Mouse (Mus musculus) heart, adult 9 months (tissue): Measurements from ENCODE around the gene Elobl.
"Not testable (repeated sequence)": the region's sequence is repeated elsewhere in the genome, so short reads cannot be mapped to it uniquely, and the experiment has no call there.

ENCODE experiments used
- DNase-seq, 2 experiments: peaks; one replicate each; pipeline ENCODE4 v3.0.0; 2022; ENCODE audit warnings: low spot score in 2 of 2

The Elobl gene

GRCm38 (mm10) chr11:88966881-88967361 is at the start of gene Elobl:
TSS of gene Elobl (minus strand) at chr11:88966931.
- DNase-seq, result no peak

- DNase-seq, result no peak
These were observed 45.5 kb upstream of the Elobl start for GRCm38 (mm10) chr11:89012241-89012640.

- no peak for DNase-seq
These were observed 42.8 kb upstream of the Elobl start for GRCm38 (mm10) chr11:89009496-89009895.

GRCm38 (mm10) chr11:89009066-89009465 is 42.3 kb upstream of the Elobl start:
- no peak for DNase-seq

GRCm38 (mm10) chr11:89007582-89007981 is 40.9 kb upstream of the Elobl start:
- no peak for DNase-seq

- no peak for DNase-seq
These were observed 39.7 kb upstream of the Elobl start for GRCm38 (mm10) chr11:89006404-89006803.

- no peak for DNase-seq
These were observed 38.7 kb upstream of the Elobl start for GRCm38 (mm10) chr11:89005473-89005872.

GRCm38 (mm10) chr11:89003726-89004125 is 37.0 kb upstream of the Elobl start:
- DNase-seq, result no peak

- peak in 1 of 2 experiments; percentile 47 for DNase-seq
These were observed 36.3 kb upstream of the Elobl start for GRCm38 (mm10) chr11:89003078-89003477.

GRCm38 (mm10) chr11:89002621-89003020 is 35.9 kb upstream of the Elobl start:
- no peak for DNase-seq

GRCm38 (mm10) chr11:89002068-89002467 is 35.3 kb upstream of the Elobl start:
- DNase-seq, result no peak

- DNase-seq, result no peak
These were observed 34.8 kb upstream of the Elobl start for GRCm38 (mm10) chr11:89001569-89001968.

- no peak for DNase-seq
These were observed 33.7 kb upstream of the Elobl start for GRCm38 (mm10) chr11:89000527-89000819.

- DNase-seq, result no peak
These were observed 33.2 kb upstream of the Elobl start for GRCm38 (mm10) chr11:88999723-89000526.

GRCm38 (mm10) chr11:88998974-88999722 is 32.4 kb upstream of the Elobl start, which contains the start of gene Trim25:
TSS of gene Trim25 (plus strand) at chr11:88999376.
- DNase-seq, result peak; percentile 96 to 97

- no peak for DNase-seq
These were observed 31.7 kb upstream of the Elobl start for GRCm38 (mm10) chr11:88998406-88998805.

GRCm38 (mm10) chr11:88997343-88997742 is 30.6 kb upstream of the Elobl start:
- DNase-seq, result not testable (repeated sequence)

- peak; percentile 72 to 73 for DNase-seq
These were observed 29.7 kb upstream of the Elobl start for GRCm38 (mm10) chr11:88996427-88996826.

- DNase-seq, result no peak
These were observed 28.9 kb upstream of the Elobl start for GRCm38 (mm10) chr11:88995616-88996015.

GRCm38 (mm10) chr11:88994492-88994891 is 27.8 kb upstream of the Elobl start:
- DNase-seq, result no peak

- peak; percentile 74 for DNase-seq
These were observed 26.9 kb upstream of the Elobl start for GRCm38 (mm10) chr11:88993625-88994024.

GRCm38 (mm10) chr11:88993186-88993585 is 26.5 kb upstream of the Elobl start:
- no peak for DNase-seq

GRCm38 (mm10) chr11:88989530-88989929 is 22.8 kb upstream of the Elobl start:
- no peak for DNase-seq
